Mouse (Mus musculus) liver, postnatal 0 days (tissue): ENCODE results near the gene P4ha2. TPM values are rescaled to one million over a fixed set of nuclear protein-coding genes. Genes with fewer than 3 reads are reported as not detected.
A peak's percentile ranks its signal among the peaks of the same experiment; 100 is the strongest.

Experiments
- ATAC-seq: fragments of 200-750 bp; cut with Nextera tagmentation; 2 replicates; pipeline ENCODE4 v1.8.0; 2017; ENCODE audit warnings: mild to moderate bottlenecking, moderate library complexity
- DNase-seq: peaks from one replicate; pipeline ENCODE4 v3.0.0-alpha.2; 2016
- H3K27ac ChIP-seq: fragments of 300-500 bp; sonication (generic); 2 replicates; pipeline ENCODE4 v1.5.1; 2014; ENCODE audit warnings: antibody characterized with exemption, moderate library complexity, mild to moderate bottlenecking, low read depth
- H3K27me3 ChIP-seq: fragments of 300-500 bp; sonication (generic); 2 replicates; pipeline ENCODE4 v1.6.1; 2014; ENCODE audit warnings: low read length, control low read depth, mixed read lengths; ENCODE audit not compliant: insufficient read depth
- H3K36me3 ChIP-seq: fragments of 300-500 bp; sonication (generic); replicated peaks from 2 replicates; pipeline ENCODE4 v1.6.1; 2014; ENCODE audit warnings: mild to moderate bottlenecking, control low read depth, low read length, moderate library complexity, mixed read lengths; ENCODE audit not compliant: insufficient read depth
- H3K4me1 ChIP-seq: fragments of 300-500 bp; sonication (generic); 2 replicates; pipeline ENCODE4 v1.6.1; 2014; ENCODE audit warnings: antibody characterized with exemption, mild to moderate bottlenecking, control low read depth; ENCODE audit not compliant: insufficient read depth
- H3K4me2 ChIP-seq: fragments of 300-500 bp; sonication (generic); 2 replicates; pipeline ENCODE4 v1.6.1; 2014; ENCODE audit warnings: low read depth, mild to moderate bottlenecking, low read length, moderate library complexity, mixed read lengths
- H3K4me3 ChIP-seq: fragments of 300-500 bp; sonication (generic); 2 replicates; pipeline ENCODE4 v1.5.1; 2014; ENCODE audit warnings: low read depth, low read length
- H3K9ac ChIP-seq: fragments of 300-500 bp; sonication (generic); replicated peaks from 2 replicates; pipeline ENCODE4 v1.6.1; 2014; ENCODE audit warnings: mild to moderate bottlenecking, moderate library complexity
- H3K9me3 ChIP-seq: fragments of 300-500 bp; sonication (generic); 2 replicates; pipeline ENCODE4 v1.6.1; 2016; ENCODE audit warnings: mild to moderate bottlenecking, control low read depth, low read length, mixed read lengths
- CTCF ChIP-seq: sonication (generic); IDR thresholded peaks from 2 replicates; pipeline ENCODE4 v1.5.1; 2016; ENCODE audit warnings: antibody characterized with exemption, low read depth
- EP300 ChIP-seq: IDR thresholded peaks from 2 replicates; pipeline ENCODE4 v1.6.1; 2016; ENCODE audit warnings: antibody characterized with exemption, low read depth, mild to moderate bottlenecking
- WGBS: fragments of 180-500 bp; shearing (Covaris S2); extraction: QIAGEN DNeasy Blood & Tissue Kit; methylation state at CpG from one replicate; pipeline ENCODE4 v1.1.7; 2014; ENCODE audit not compliant: insufficient replicate concordance; 5-methylcytosine and 5-hydroxymethylcytosine counted together
- polyA plus RNA-seq: library from polyadenylated mRNA; unstranded; fragments of >200 nt; fragmentation: Nextera tagmentation; extraction: Ambion mirVana; gene quantifications from 2 replicates; pipeline ENCODE4 v1.2.1, GENCODE M21; 2015

Gene P4ha2
- polyA plus RNA-seq, 1 experiment from 2014 or later = 2.4 TPM

DNA sequence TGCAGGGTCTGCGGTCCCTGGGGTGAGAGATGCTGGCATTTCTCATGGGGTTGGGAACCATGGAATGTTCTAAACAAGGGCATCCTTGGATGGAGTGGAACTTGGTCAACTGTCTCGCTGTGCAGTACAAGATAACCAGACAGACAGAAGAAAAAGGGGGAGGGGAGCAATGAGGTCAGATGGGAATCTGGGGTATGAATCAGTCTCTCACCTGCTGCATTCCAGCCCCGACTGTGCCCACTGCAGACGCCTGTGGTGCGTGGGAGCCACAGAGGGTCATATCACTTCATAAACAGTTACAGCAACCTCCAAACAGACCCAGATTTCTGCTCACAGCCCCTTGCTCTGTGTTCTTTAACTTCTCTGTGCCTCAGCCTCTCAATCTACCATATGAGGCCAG lies 33.5 kb upstream of the P4ha2 start:
- no peak overlapping the region for H3K27ac ChIP-seq
- no peak overlapping the region for H3K4me2 ChIP-seq
- no peaks in the 10 kb centered on the region for H3K36me3 ChIP-seq
- no peak overlapping the region for H3K9ac ChIP-seq
- no peak for DNase-seq
- no peak for TF ChIP-seq EP300
- TF ChIP-seq CTCF = no peak
- H3K4me3 ChIP-seq = no peak overlapping the region
- H3K9me3 ChIP-seq = no peaks in the 10 kb centered on the region
- ATAC-seq = no peak
- H3K27me3 ChIP-seq = peaks cover 39% of the 10 kb centered on the region
- 52% methylated on average over 5 of the region's 5 CpGs for WGBS
- H3K4me1 ChIP-seq = no peaks in the 10 kb centered on the region

- ATAC-seq = no peak
- no peak for DNase-seq
- TF ChIP-seq CTCF (no peak), EP300 (no peak)
- Histone ChIP-seq H3K4me1 (no peaks in the 10 kb centered on the region), H3K4me2 (no peak overlapping the region), H3K36me3 (no peaks in the 10 kb centered on the region), H3K9me3 (no peaks in the 10 kb centered on the region), H3K4me3 (no peak overlapping the region), H3K27me3 (peaks cover 39% of the 10 kb centered on the region), H3K27ac (no peak overlapping the region; the same call in 1 of the 2 replicates), H3K9ac (no peak overlapping the region)
- WGBS = 52% methylated on average over 12 of the region's 12 CpGs
These were observed 32.4 kb upstream of the P4ha2 start for GRCm38 (mm10) chr11:54067318-54067995.

GRCm38 (mm10) chr11:54067996-54068519 lies 31.8 kb upstream of the P4ha2 start:
- no peak for TF ChIP-seq CTCF
- TF ChIP-seq EP300 = no peak
- Histone ChIP-seq H3K4me3 (peak overlapping the region; percentile 41), H3K4me1 (no peaks in the 10 kb centered on the region), H3K27me3 (peaks cover 39% of the 10 kb centered on the region), H3K4me2 (peak overlapping the region; percentile 74; the same call in 1 of the 2 replicates), H3K27ac (peak overlapping the region; percentile 44; the same call in 1 of the 2 replicates), H3K9ac (0 out of 2 replicates have a peak overlapping the region, but pooled peaks have one; percentile 26), H3K9me3 (no peaks in the 10 kb centered on the region), H3K36me3 (no peaks in the 10 kb centered on the region)
- WGBS = 32% methylated on average over 4 of the region's 4 CpGs
- DNase-seq (no peak), ATAC-seq (no peak)

GRCm38 (mm10) chr11:54068520-54069371 lies 31.1 kb upstream of the P4ha2 start, which contains the start of gene Pdlim4:
TSS of gene Pdlim4 (minus strand) at chr11:54069014.
- TF ChIP-seq EP300 (no peak), CTCF (no peak)
- Histone ChIP-seq H3K4me3 (peak within 1 kb of the TSS; percentile 41), H3K27me3 (peaks cover 39% of the 10 kb centered on the region), H3K36me3 (no peaks in the 10 kb centered on the region), H3K4me2 (peak within 1 kb of the TSS; percentile 74), H3K9me3 (no peaks in the 10 kb centered on the region), H3K9ac (peak within 1 kb of the TSS; percentile 26; the same call in 1 of the 2 replicates), H3K4me1 (no peaks in the 10 kb centered on the region), H3K27ac (peak within 1 kb of the TSS; percentile 44)
- ATAC-seq (0 out of 2 replicates have a peak, but pooled peaks have one; percentile 19), DNase-seq (peak; percentile 38)
- 6% methylated on average over 60 of the region's 61 CpGs for WGBS

GRCm38 (mm10) chr11:54071726-54072445 lies 28.0 kb upstream of the P4ha2 start:
- H3K4me2 ChIP-seq = no peak overlapping the region
- H3K4me1 ChIP-seq = no peaks in the 10 kb centered on the region
- TF ChIP-seq EP300 = no peak
- ATAC-seq = no peak
- H3K4me3 ChIP-seq = no peak overlapping the region
- no peaks in the 10 kb centered on the region for H3K36me3 ChIP-seq
- no peak for DNase-seq
- no peaks in the 10 kb centered on the region for H3K9me3 ChIP-seq
- H3K27me3 ChIP-seq = peaks cover 34% of the 10 kb centered on the region
- H3K9ac ChIP-seq = no peak overlapping the region
- no peak overlapping the region for H3K27ac ChIP-seq
- 75% methylated on average over 5 of the region's 5 CpGs for WGBS
